Mouse (Mus musculus) embryo, embryonic 11 days (tissue): ENCODE measurements at regions not wholly inside any gene's neighbourhood (a gene's known extent, or its start where the extent isn't known, plus 50 kb on each side); places are given as distances from the start of the nearest gene placed in this dataset.

Experiments used
- DNase-seq: peaks from one replicate; pipeline ENCODE4 v3.0.0-alpha.2; 2015

DNA sequence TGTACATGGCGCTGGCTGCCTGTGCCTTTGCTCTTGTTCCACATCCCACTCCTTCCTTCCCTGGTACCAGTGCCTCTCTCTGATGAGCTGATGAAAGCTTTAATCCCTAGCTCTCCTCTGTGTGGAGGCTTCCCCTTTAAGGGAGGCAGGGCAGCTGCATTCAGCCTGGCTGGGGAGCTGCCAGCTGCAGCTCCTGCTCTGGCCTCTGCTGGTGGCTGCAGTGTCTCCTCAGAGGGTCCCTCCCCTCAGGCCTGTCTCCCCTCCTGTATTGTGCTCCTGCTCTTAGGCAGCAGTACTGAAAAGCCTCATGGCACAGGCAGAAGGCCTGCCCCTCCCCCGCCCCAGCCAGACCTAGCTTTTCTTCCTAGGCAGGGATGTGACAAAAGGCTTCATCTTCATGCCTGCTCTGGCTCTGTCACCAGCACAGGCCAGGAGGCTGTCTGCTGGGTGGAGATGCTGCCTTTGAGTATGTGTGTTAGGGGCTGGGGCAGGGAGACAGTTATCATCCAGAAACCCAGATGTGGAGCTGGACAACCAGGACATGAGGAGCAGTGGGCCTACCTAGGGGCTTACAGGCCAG lies 97.7 kb upstream of the Zcchc13 start:
- DNase-seq = peak; percentile 59

DNA sequence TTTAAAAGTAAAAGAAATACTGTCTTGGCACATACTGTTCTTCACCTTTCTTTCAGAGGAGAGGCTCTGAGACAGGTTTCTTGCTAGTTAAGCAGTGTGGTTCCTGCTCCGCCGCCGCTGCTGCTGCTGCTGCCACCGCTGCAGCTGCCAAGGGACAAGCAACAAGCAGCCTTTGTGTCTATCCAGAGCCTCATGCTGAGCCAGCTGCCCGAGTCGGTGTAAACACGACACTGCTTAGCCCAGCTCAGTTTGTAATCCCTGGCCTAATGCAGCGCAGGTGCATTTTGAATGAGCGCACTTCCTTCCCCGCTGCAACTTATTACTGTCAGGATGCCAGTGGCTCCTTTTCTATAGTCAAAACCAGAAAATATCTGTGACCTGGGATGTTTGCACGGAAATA lies 97.1 kb upstream of the Zcchc13 start:
- DNase-seq = peak; percentile 74

DNA sequence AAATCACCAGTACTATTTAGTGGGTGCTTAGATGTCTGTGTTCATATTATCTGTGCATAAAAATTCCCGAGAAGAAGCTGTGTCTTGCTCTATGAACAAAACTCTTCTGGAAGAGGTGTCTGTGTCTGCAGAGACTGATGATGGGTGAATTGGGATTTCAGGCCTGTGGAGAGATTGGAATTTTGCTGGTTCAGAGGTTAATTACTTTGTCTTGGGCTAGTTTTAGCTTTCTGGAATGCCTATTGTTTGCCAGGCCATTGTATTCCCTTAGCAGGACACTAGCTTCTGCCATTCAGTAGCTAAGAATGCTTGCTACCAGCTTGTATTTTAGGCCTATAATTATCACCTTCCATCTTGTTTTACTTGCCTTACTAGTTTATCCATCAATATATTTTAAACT lies 96.6 kb upstream of the Zcchc13 start:
- no peak for DNase-seq

DNA sequence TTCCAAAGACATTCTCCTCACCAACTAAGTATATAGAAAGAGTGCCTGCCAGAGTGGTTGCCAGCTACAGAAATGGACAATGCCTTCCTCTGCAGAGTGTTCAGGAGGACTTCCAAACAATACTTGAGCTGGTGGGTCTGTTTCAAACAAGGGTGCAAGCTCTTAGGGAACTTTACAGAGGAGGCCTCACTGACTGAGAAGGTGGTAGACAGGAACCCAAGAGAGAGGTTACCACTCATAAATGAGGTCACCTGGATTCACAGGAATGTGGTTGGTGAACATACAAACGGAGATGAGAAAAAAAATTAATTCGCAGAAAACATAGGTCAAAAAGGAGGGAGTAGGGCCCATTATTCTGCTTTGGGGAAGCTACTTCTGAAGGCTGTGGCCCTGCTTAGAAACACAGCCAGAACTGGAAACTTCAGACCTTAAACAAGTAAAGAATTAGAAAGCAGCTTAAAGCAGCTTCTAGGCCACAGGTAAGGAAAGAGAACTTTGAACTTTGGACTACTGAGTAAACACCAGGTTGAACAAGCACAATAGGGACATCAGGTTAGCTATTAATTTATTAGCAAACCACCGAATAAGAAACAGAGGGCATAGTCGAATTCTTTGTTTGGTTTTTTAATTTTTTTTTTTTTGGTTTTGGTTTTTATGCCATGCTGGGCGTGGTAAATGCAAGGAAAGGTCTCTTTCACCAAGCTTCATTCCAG lies 83.7 kb upstream of the Zcchc13 start:
- DNase-seq = no peak

DNA sequence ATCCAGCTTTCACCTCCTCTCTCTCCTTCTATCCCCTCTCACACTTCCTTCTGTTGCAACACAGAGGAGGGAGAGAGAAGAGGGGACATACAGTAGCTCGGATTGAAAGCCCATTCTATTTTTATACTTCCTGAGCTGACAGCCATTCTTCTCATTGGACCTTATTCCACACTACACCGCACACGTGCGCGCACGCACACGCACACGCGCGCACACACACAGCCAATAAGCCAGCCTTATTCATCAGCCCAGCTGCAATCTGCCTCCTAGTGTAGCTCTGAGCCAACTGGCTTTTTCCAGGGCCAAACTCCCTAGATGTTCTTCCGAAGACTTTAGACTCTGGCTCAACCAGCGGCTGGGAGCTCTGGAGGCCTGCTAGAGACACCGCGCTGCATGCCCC lies 79.1 kb upstream of the Zcchc13 start:
- DNase-seq = no peak

DNA sequence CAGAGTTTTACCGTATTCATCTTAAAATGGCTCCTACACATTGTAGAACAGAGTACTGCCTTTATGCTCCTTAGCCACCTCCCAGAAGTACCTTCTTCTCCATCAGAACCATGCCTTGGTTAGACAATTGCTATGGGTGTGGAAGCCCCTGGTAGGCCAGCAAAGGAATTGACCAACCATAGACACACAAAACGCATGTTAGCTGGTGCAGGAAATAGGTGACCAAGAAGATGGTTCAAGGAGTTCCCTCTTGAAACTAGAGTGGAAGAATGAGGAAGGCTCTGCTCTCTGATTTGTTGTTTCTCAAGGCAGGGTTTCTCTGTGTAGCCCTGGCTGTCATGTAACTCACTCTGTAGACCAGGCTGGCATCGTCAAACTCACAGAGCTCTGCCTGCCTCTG lies 77.2 kb upstream of the Zcchc13 start:
- DNase-seq = no peak

DNA sequence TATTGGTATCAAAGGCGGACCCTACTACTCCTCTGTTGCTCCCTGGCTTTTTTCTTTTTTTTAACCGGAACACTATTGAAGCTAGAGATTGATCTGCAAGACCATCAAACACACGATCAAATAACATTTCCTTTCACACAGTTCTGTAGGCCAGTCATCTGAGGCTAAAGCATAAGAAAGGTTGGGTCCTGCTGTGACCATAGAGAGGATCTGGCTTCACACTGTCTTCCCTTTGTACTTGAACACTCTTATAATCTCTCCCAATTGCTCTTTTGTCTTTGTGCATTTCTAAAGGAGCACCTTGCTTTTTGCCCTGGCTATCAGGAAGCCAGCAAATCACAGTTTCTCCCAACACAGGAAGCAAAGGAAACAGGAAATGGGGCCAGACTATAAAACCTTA lies 76.8 kb upstream of the Zcchc13 start:
- DNase-seq = no peak

DNA sequence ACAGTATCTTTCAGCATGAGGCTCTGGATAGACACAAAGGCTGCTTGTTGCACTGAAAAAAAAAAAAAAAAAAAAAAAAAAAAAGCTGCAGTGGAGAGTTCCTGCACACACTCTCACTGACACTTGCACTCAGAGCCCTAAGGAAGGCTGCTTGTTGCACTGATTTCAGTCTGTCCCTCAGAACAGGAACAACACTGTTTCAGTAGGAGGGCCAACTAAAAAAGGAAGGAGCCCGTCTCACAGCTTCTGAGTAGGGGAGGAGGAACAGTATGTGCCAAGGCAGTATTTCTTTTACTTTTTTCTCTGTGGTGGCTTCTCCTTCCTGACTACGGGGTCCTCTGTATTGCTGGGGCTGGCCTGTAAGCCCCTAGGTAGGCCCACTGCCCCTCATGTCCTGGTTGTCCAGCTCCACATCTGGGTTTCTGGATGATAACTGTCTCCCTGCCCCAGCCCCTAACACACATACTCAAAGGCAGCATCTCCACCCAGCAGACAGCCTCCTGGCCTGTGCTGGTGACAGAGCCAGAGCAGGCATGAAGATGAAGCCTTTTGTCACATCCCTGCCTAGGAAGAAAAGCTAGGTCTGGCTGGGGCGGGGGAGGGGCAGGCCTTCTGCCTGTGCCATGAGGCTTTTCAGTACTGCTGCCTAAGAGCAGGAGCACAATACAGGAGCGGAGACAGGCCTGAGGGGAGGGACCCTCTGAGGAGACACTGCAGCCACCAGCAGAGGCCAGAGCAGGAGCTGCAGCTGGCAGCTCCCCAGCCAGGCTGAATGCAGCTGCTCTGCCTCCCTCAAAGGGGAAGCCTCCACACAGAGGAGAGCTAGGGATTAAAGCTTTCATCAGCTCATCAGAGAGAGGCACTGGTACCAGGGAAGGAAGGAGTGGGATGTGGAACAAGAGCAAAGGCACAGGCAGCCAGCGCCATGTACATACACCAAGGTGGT lies 75.1 kb upstream of the Zcchc13 start:
- DNase-seq = peak; percentile 53

DNA sequence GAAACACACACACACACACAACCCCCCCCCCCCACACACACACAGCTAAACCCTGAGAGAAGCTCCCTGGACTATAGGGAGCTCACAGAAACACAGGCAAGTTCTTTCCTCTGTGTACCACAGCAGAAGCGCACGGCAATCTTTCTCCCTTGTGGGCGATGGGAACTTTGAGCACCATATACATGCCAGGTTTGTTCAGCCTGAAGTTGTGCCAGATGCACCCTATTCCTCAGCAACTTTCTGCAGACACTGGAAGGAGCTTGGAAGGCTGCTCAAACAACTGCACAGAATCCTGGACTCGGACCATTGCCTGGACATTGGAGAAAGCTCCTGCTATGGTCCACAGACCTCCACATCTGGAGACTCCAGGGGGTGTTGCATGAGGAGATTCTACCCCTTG lies 74.3 kb upstream of the Zcchc13 start:
- peak; percentile 1 for DNase-seq

DNA sequence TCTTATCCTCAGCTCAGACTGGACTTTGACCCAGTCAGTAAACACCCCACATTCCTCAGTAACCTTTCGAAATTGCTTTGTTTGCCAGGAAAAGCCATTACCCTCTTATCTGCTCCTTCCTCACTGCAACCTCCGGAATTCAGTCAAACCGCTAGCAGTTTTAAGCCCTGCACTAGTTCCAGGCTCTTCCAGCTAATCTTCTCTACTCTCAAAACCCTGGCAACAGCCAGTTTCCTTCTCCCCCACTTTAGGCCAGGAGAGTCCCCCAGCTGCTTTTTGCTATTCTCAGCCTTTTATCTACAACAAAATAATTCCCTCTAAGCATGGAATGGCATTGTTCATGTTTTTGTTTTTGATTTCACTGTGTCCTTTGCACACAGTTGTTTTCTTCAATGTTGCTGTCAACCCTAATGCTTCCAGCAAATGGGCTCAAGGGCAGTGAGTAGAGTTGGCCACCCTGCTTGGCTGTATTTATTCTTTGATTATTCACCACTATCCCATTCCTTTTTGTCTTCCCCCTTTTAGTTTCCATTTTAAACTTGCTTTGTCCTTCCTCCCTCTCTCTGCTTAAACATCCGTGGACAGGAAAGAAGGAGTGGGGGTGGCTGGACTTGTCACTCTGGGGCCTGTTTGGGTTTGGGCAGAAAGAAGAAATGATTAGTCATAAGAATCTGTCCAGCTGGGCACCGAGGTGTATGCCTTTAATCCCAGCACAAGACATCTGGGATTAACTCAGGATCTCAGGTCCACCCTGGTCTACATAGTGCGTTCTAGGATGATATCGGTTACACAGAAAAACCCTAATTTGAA lies 73.5 kb upstream of the Zcchc13 start:
- DNase-seq = peak; percentile 5

DNA sequence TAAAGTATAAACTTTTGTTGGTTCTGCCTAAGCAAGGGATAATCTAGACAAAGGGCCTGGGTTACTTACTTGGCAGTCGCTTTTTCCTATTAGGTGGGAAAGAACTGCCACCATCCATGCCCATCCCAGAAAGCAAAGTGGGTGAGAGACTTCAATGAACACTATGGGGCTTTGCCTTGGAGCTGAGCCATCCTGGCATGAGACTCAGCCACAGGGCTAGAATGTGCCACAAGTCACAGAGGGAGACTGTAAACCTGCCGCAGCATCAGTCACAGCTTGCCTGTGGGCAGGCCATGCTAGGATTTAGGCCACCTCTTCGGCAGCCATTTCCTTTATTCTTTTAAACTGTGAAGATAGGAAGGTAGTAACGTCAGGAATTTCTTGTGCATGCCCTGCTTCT lies 72.9 kb upstream of the Zcchc13 start:
- DNase-seq = no peak

DNA sequence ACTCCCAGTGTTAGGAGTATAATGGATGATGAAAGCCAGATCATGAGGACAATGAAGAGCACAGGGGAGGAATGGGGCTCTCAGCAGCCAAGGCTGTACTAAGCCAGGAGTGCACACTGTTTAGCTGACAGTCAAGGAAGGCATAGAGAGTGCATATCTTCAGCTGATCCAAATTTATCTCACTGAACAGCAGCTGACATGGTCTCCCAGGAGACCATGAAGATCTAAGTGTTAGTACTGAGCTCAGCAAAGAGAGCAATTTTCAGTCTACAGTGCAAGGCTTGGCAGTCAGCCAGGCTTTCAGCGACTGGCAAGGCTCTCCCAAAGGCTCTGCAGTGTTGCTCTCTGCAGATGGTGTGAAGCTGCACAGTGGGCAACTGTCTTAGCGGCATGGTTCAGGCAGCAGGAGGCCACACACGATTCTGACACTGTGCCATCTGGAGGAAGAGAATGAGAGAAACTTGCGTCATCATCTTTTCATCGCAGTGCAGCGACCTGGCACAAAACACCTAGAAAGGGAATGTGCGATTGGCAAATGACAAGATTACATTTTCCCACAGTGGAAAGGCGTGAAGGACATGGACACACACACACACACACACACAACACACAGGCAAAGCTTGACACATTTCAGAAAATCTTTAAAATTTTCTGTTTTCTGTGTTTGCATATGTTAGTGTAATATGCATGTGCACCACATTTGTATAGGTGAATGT lies 66.7 kb upstream of the Zcchc13 start:
- peak; percentile 8 for DNase-seq

DNA sequence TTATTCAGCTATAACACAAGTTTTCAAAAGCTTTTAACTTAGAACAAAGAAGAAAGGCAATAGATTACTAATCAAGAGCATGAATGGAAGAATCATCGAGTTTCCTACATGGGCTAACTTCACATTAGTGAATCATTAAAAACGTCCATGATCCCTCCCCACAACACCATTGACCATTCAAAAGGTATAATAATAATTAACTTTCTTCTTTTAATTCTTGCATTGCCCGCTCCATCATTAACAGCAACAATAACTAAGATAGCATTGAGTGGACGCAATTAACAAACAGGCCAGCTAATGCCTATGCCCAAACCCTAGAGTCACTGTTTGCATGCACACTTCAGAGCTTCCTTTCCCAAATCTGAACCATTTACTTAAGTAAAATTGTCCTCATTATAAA lies 57.0 kb upstream of the Zcchc13 start:
- DNase-seq = no peak

DNA sequence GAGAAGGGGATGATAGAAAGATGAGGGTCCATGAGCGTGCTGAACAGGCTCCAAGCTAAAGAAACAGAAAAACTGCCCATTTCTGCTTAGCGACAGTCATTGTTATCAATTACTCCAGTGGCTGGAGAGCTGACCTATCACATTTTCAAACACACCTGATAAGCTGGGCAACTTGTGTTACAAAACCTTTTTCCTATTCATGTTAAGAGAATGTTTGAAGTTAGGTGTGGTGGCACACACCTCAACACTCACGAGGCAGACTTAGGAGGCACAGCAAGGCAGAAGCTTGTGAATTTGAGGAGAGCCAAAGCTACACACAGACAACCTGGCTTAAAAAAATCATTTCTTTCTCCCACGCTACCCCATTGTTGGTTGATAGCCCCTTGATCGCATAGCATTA lies 50.9 kb upstream of the Zcchc13 start:
- no peak for DNase-seq
